8 mouse cellular contexts compared by ENCODE assay signal in genomic region chr11:3202781-3203441, GRCm38 (mm10). TPM values are rescaled to one million over a fixed set of nuclear protein-coding genes. Genes with fewer than 3 reads are reported as not detected.
DNase-seq lines count a peak whose midpoint lies in the region; ATAC-seq and TF ChIP-seq lines count a peak whose summit lies in the region.

No protein-coding gene starts in this region.

- H3K4me2 ChIP-seq in hindbrain, embryonic 15.5 days: peak overlapping the region; percentile 44

- ATAC-seq in hindbrain, embryonic 15.5 days (ENCODE audit: low FRiP score, low read depth): peak; percentile 16; the same call in 1 of the 2 replicates

- DNase-seq in R1 (ENCODE audit: low read depth, low spot score): peak; percentile 70
- peak; percentile 61 to 70 for DNase-seq in cerebellum, adult 2 months
- DNase-seq in frontal cortex, postnatal 10 days (ENCODE audit: low spot score in 2 of 2): peak; percentile 38 to 57
- peak; percentile 40 to 55 for DNase-seq in left cerebral cortex, adult 2 months (ENCODE audit: extremely low spot score in 1 of 2, low spot score in 2 of 2)
- peak; percentile 68 for DNase-seq in right cerebral cortex, postnatal 25 days
- DNase-seq in urinary bladder, postnatal 25 days (ENCODE audit: low spot score): peak; percentile 44

- TF ChIP-seq CTCF in cerebellum, adult 2 months (IDR thresholded peaks at IDR 0.05; ENCODE audit: borderline replicate concordance, insufficient read depth, low read depth, low read length): no peak
- no peak for TF ChIP-seq CTCF in left cerebral cortex, adult 2 months (IDR thresholded peaks at IDR 0.05)

- peak overlapping the region; percentile 25 for H3K27ac ChIP-seq in cerebellum, adult 2 months (ENCODE audit: insufficient read depth, low read length)
- H3K27ac ChIP-seq in hindbrain, embryonic 15.5 days (replicated peaks): peak overlapping the region; percentile 6
- no peak overlapping the region for H3K27ac ChIP-seq in left cerebral cortex, adult 2 months
- H3K27ac ChIP-seq in macrophage: no peak overlapping the region

- H3K27me3 ChIP-seq in cerebellum, adult 2 months (ENCODE audit: control insufficient read depth, insufficient read depth, low read length): no peaks in the 10 kb centered on the region
- H3K27me3 ChIP-seq in hindbrain, embryonic 15.5 days: no peaks in the 10 kb centered on the region

- WGBS in cerebellum, adult 2 months: 1% methylated on average over 50 of the region's 57 CpGs
- whole genome bisulfite sequencing in hindbrain, embryonic 15.5 days: under 1% methylated on average over 31 of the region's 57 CpGs
- WGBS in macrophage (ENCODE audit: missing documents): 0% methylated on average over 52 of the region's 57 CpGs

- H3K9ac ChIP-seq in hindbrain, embryonic 15.5 days: peak overlapping the region; percentile 21

- H3K4me3 ChIP-seq in cerebellum, adult 2 months (replicated peaks; ENCODE audit: insufficient read depth, low read depth, low read length): peak overlapping the region; percentile 60
- H3K4me3 ChIP-seq in hindbrain, embryonic 15.5 days: peak overlapping the region; percentile 39
- H3K4me3 ChIP-seq in left cerebral cortex, adult 2 months: peak overlapping the region; percentile 34
- H3K4me3 ChIP-seq in macrophage (ENCODE audit: inconsistent target): peak overlapping the region; percentile 26

- no peak for TF ChIP-seq POLR2A in cerebellum, adult 2 months (IDR thresholded peaks at IDR 0.05; ENCODE audit: borderline replicate concordance, insufficient read depth, low read length)

- H3K79me2 ChIP-seq in macrophage (ENCODE audit: inconsistent target): peaks cover 49% of the 10 kb centered on the region

- intact Hi-C loops in left cerebral cortex, adult 2 months (cut with DNase I): loop anchor here (1.0 kb wide), 1 partner anchor 87 kb away; no protein-coding TSS in a partner anchor

- H3K36me3 ChIP-seq in hindbrain, embryonic 15.5 days: peaks cover 21% of the 10 kb centered on the region
- peaks cover 16% of the 10 kb centered on the region; the same call in 1 of the 2 replicates for H3K36me3 ChIP-seq in macrophage (ENCODE audit: inconsistent target)

- peaks cover 4% of the 10 kb centered on the region; the same call in 1 of the 2 replicates for H3K4me1 ChIP-seq in cerebellum, adult 2 months (ENCODE audit: control insufficient read depth, insufficient read depth, low read length)
- peaks cover 9% of the 10 kb centered on the region; the same call in 1 of the 2 replicates for H3K4me1 ChIP-seq in hindbrain, embryonic 15.5 days (replicated peaks)

- H3K9me3 ChIP-seq in hindbrain, embryonic 15.5 days: no peaks in the 10 kb centered on the region

RNA-seq across cellular contexts. Expression of gene Eif4enif1, which starts 0.7 kb away (rescaled TPM):
- 57.4 and 59.0 TPM in 2 replicates for polyA plus RNA-seq in cerebellum, adult 2 months (2012; rRNA removed)
- polyA plus RNA-seq in hindbrain, embryonic 15.5 days (2015; fragmentation: Nextera tagmentation; extraction: Ambion mirVana): 53.5 and 58.9 TPM in 2 replicates
- 10 to 100 TPM; 71.1 to 72.6 TPM for total RNA-seq in left cerebral cortex, adult 2 months (2021)
- 100 to 1,000 TPM in 13 of 26 experiments, 10 to 100 TPM in 13; 47.5 to 139 (median 102) TPM for total RNA-seq in macrophage (2018; cell fraction: chromatin; rRNA removed)
- 10 to 100 TPM; 16.5 to 30.2 (median 25.9) TPM for total RNA-seq in macrophage (2018; cell fraction: cytosol; rRNA removed)
- 100 to 1,000 TPM in 1 of 26 experiments, 10 to 100 TPM in 25; 26.8 to 124 (median 58.4) TPM for total RNA-seq in macrophage (2018; cell fraction: nucleus; rRNA removed)
- polyA plus RNA-seq in macrophage (2018): 23.8 to 28.5 TPM (median 24.4 TPM) in 3 replicates

RNA-seq across cellular contexts. Expression of gene Sfi1, which starts 9.6 kb away (rescaled TPM):
- 24.1 and 26.6 TPM in 2 replicates for polyA plus RNA-seq in cerebellum, adult 2 months (2012; rRNA removed)
- 16.9 and 17.2 TPM in 2 replicates for polyA plus RNA-seq in hindbrain, embryonic 15.5 days (2015; fragmentation: Nextera tagmentation; extraction: Ambion mirVana)
- 10 to 100 TPM; 73.5 to 78.7 TPM for total RNA-seq in left cerebral cortex, adult 2 months (2021)
- 100 to 1,000 TPM in 19 of 26 experiments, 10 to 100 TPM in 7; 39.3 to 220 (median 153) TPM for total RNA-seq in macrophage (2018; cell fraction: chromatin; rRNA removed)
- 1 to 10 TPM; 1.4 to 9.6 (median 4.9) TPM for total RNA-seq in macrophage (2018; cell fraction: cytosol; rRNA removed)
- 100 to 1,000 TPM in 2 of 26 experiments, 10 to 100 TPM in 24; 16.8 to 104 (median 52.5) TPM for total RNA-seq in macrophage (2018; cell fraction: nucleus; rRNA removed)
- 4.8 to 8.1 TPM (median 6.4 TPM) in 3 replicates for polyA plus RNA-seq in macrophage (2018)

Comparison
In these comparisons a context has a peak if more than half of its experiments do, and no peak if none do; other contexts are left out.
1. H3K27ac ChIP-seq: peak in cerebellum, adult 2 months (single experiment) and hindbrain, embryonic 15.5 days (single experiment); none in left cerebral cortex, adult 2 months (single experiment) and macrophage (single experiment).
2. Peak in every context shown above with its lines, with median percentiles within 50 percentile points of each other: DNase-seq and H3K4me3 ChIP-seq.